ENCODE assay signal across 26 mouse cellular contexts in genomic region chr16:91566002-91566401, GRCm38 (mm10). TPM values are rescaled to one million over a fixed set of nuclear protein-coding genes. Genes with fewer than 3 reads are reported as not detected.
DNase-seq lines count a peak whose midpoint lies in the region; ATAC-seq and TF ChIP-seq lines count a peak whose summit lies in the region.
"Had no signal": no experiment of that assay in that cellular context is flagged by ENCODE, and none has a peak within 500 bp of the region (broad histone marks: within the 10 kb centered on the region; RNA-seq: fewer than 3 reads in every experiment).

No protein-coding gene starts in this region.

- DNase-seq in CH12.LX (ENCODE audit: extremely low read depth): no peak
- DNase-seq in midbrain, embryonic 10.5 days (ENCODE audit: low spot score): no peak
- no peak for DNase-seq in kidney, adult 11 months
- no peak for DNase-seq in spleen, postnatal 10 days (ENCODE audit: low spot score in 2 of 2)
- DNase-seq: adrenal gland, postnatal 10 days; cerebellum, adult 11 months; cerebellum, adult 2 months; cerebellum, adult 9-11 months; cerebellum, postnatal 25 days; forebrain, postnatal 0 days; gastrocnemius, postnatal 25 days; heart, adult 18-20 months; heart, postnatal 10 days; heart, postnatal 36 days had no signal

- 59% methylated on average over 7 of the region's 7 CpGs for WGBS in intestine, embryonic 16.5 days
- 95% methylated on average over 7 of the region's 7 CpGs for WGBS in midbrain, embryonic 10.5 days

- no peak for TF ChIP-seq POLR2A in CH12.LX (IDR thresholded peaks at IDR 0.05; ENCODE audit: low read depth, low read length)

- H3K9ac ChIP-seq in CH12.LX (ENCODE audit: insufficient read depth, low read depth): no peak overlapping the region
- H3K9ac ChIP-seq in intestine, embryonic 16.5 days (ENCODE audit: low read depth, low read length): no peak overlapping the region
- H3K9ac ChIP-seq: embryonic facial prominence, embryonic 12.5 days; embryonic facial prominence, embryonic 15.5 days; forebrain, postnatal 0 days; heart, embryonic 12.5 days; heart, embryonic 15.5 days; hindbrain, embryonic 13.5 days had no signal

- no peak overlapping the region for H3K4me2 ChIP-seq in CH12.LX (ENCODE audit: insufficient read depth, low read depth, poor library complexity, severe bottlenecking)
- peak overlapping the region; percentile 17; the same call in 1 of the 2 replicates for H3K4me2 ChIP-seq in intestine, embryonic 16.5 days (ENCODE audit: low read depth, low read length)
- H3K4me2 ChIP-seq: embryonic facial prominence, embryonic 12.5 days; embryonic facial prominence, embryonic 15.5 days; heart, embryonic 12.5 days; heart, embryonic 15.5 days; hindbrain, embryonic 13.5 days had no signal

- H3K79me2 ChIP-seq in CH12.LX (replicated peaks; ENCODE audit: control insufficient read depth, extremely low read depth, insufficient read depth, poor library complexity, severe bottlenecking): no peaks in the 10 kb centered on the region

- H3K36me3 ChIP-seq in CH12.LX (replicated peaks in 1 of 2; ENCODE audit: control insufficient read depth in 1 of 2, insufficient read depth in 1 of 2, low read length in 1 of 2) (peaks cover 24 to 34% of the 10 kb centered on the region in 2 experiments), E14TG2a.4 (ENCODE audit: insufficient read depth, low read length) (0 out of 2 replicates have a peak, but pooled peaks cover 10% of the 10 kb centered on the region)
- peaks cover 16% of the 10 kb centered on the region for H3K36me3 ChIP-seq in intestine, embryonic 16.5 days (ENCODE audit: control insufficient read depth, insufficient read depth, low read length)
- H3K36me3 ChIP-seq in midbrain, embryonic 10.5 days: peaks cover 27% of the 10 kb centered on the region

- TF ChIP-seq EP300 in CH12.LX (IDR thresholded peaks at IDR 0.05; ENCODE audit: low read length): no peak

- dilution Hi-C loops in CH12.LX (cut with MboI; ENCODE audit: extremely low pct_ligation_motif_present, extremely low pct_unique_long_range_greater_than_20kb, low sequenced_read_pairs): no loop called here

- H3K4me3 ChIP-seq in CH12.LX (replicated peaks in 1 of 3; ENCODE audit: low read depth in 2 of 3, low read length in 2 of 3, poor library complexity in 1 of 3) (no peak overlapping the region), E14TG2a.4 (replicated peaks; ENCODE audit: low read length) (0 out of 2 replicates have a peak overlapping the region, but pooled peaks have one; percentile 10)
- no peak overlapping the region for H3K4me3 ChIP-seq in intestine, embryonic 16.5 days (ENCODE audit: low read length)
- no peak overlapping the region for H3K4me3 ChIP-seq in midbrain, embryonic 10.5 days
- H3K4me3 ChIP-seq: embryonic facial prominence, embryonic 12.5 days; embryonic facial prominence, embryonic 15.5 days; heart, embryonic 12.5 days; heart, embryonic 15.5 days; hindbrain, embryonic 10.5 days; hindbrain, embryonic 13.5 days had no signal

- H3K4me1 ChIP-seq in CH12.LX (ENCODE audit: control insufficient read depth in 1 of 2, insufficient read depth in 2 of 2): peaks cover 8 to 23% of the 10 kb centered on the region in 2 experiments
- H3K4me1 ChIP-seq in E14TG2a.4 (replicated peaks; ENCODE audit: low read depth, low read length): peaks cover 54% of the 10 kb centered on the region
- peaks cover 8% of the 10 kb centered on the region for H3K4me1 ChIP-seq in intestine, embryonic 16.5 days (ENCODE audit: control insufficient read depth, insufficient read depth, low read length)
- no peaks in the 10 kb centered on the region for H3K4me1 ChIP-seq in midbrain, embryonic 10.5 days
- H3K4me1 ChIP-seq: embryonic facial prominence, embryonic 12.5 days; embryonic facial prominence, embryonic 15.5 days; hindbrain, embryonic 10.5 days; hindbrain, embryonic 13.5 days had no signal

- TF ChIP-seq CTCF in CH12.LX (conservative IDR thresholded peaks at IDR 0.05 in 1 of 2, IDR thresholded peaks at IDR 0.05 in 1 of 2; ENCODE audit: low read depth in 2 of 2, low read length in 2 of 2) (no peak), E14TG2a.4 (conservative IDR thresholded peaks at IDR 0.05; ENCODE audit: low read length) (no peak)

- TF ChIP-seq RAD21 in CH12.LX (IDR thresholded peaks at IDR 0.05; ENCODE audit: low read depth, low read length): no peak

- H3K27me3 ChIP-seq in CH12.LX (replicated peaks) (no peaks in the 10 kb centered on the region), E14TG2a.4 (ENCODE audit: insufficient read depth, low read length) (no peaks in the 10 kb centered on the region)
- H3K27me3 ChIP-seq in intestine, embryonic 16.5 days (replicated peaks; ENCODE audit: control insufficient read depth, insufficient read depth, low read length): no peaks in the 10 kb centered on the region
- no peaks in the 10 kb centered on the region for H3K27me3 ChIP-seq in midbrain, embryonic 10.5 days (ENCODE audit: low read depth, poor library complexity, severe bottlenecking)
- H3K27me3 ChIP-seq: embryonic facial prominence, embryonic 12.5 days; embryonic facial prominence, embryonic 15.5 days; heart, embryonic 12.5 days; heart, embryonic 15.5 days; hindbrain, embryonic 13.5 days; Patski had no signal

- no peaks in the 10 kb centered on the region for H3K9me3 ChIP-seq in CH12.LX (replicated peaks; ENCODE audit: low read length)
- peaks cover 15% of the 10 kb centered on the region for H3K9me3 ChIP-seq in E14TG2a.4 (ENCODE audit: low read length)
- no peaks in the 10 kb centered on the region for H3K9me3 ChIP-seq in intestine, embryonic 16.5 days (ENCODE audit: control insufficient read depth, low read length)
- H3K9me3 ChIP-seq in midbrain, embryonic 10.5 days (replicated peaks): no peaks in the 10 kb centered on the region
- H3K9me3 ChIP-seq: embryonic facial prominence, embryonic 12.5 days; embryonic facial prominence, embryonic 15.5 days; heart, embryonic 12.5 days; heart, embryonic 15.5 days; hindbrain, embryonic 10.5 days; hindbrain, embryonic 13.5 days had no signal

- no peak overlapping the region for H3K27ac ChIP-seq in CH12.LX (ENCODE audit: insufficient read depth, low read depth)
- H3K27ac ChIP-seq in intestine, embryonic 16.5 days (ENCODE audit: low read length): peak overlapping the region; percentile 66
- no peak overlapping the region for H3K27ac ChIP-seq in midbrain, embryonic 10.5 days (replicated peaks)
- H3K27ac ChIP-seq: embryonic facial prominence, embryonic 12.5 days; embryonic facial prominence, embryonic 15.5 days; heart, embryonic 15.5 days; hindbrain, embryonic 10.5 days; hindbrain, embryonic 13.5 days had no signal

- peak; percentile 82 for ATAC-seq in intestine, embryonic 16.5 days
- ATAC-seq: CD4-positive, CD25-positive, alpha-beta regulatory T cell, adult 4 months; forebrain, embryonic 14.5 days; forebrain, postnatal 0 days; hindbrain, embryonic 16.5 days; Patski had no signal

- in situ Hi-C loops in CH12.LX (cut with MboI; ENCODE audit: low pct_ligation_motif_present, low pct_unique_long_range_greater_than_20kb, low sequenced_read_pairs): no loop called here

TF ChIP-seq in CH12.LX, 34 proteins besides CTCF, POLR2A, EP300 and RAD21:
- TF ChIP-seq POLR2AphosphoS2 (IDR thresholded peaks at IDR 0.05; ENCODE audit: low read depth, low read length) (0 out of 2 replicates have a peak, but pooled peaks have one; percentile 11), SMC3 (IDR thresholded peaks at IDR 0.05; ENCODE audit: low read depth, low read length) (no peak), MAX (IDR thresholded peaks at IDR 0.05; ENCODE audit: low read length) (no peak)
TF ChIP-seq in CH12.LX: peak in this region for 1.

RNA-seq across cellular contexts. Expression of gene Ifngr2, which starts 19.1 kb away (rescaled TPM):
- total RNA-seq in CH12.LX (2012; rRNA removed): 26.3 and 36.1 TPM in 2 replicates
- total RNA-seq in CH12.LX (2014; rRNA removed): 29.6 and 32.1 TPM in 2 replicates
- 38.8 and 39.2 TPM in 2 replicates for polyA plus RNA-seq in CH12.LX (2012; ENCODE audit: insufficient read length, low read depth)
- polyA plus RNA-seq in intestine, embryonic 16.5 days (2015; fragmentation: Nextera tagmentation; extraction: Ambion mirVana): 116 and 117 TPM in 2 replicates
- polyA plus RNA-seq in midbrain, embryonic 10.5 days (2016; fragmentation: Nextera tagmentation; extraction: Ambion mirVana): 23.8 and 34.5 TPM in 2 replicates

RNA-seq across cellular contexts. Expression of gene Tmem50b, which starts 31.6 kb away (rescaled TPM):
- 6.1 and 9.7 TPM in 2 replicates for total RNA-seq in CH12.LX (2012; rRNA removed)
- total RNA-seq in CH12.LX (2014; rRNA removed): 12.7 and 14.5 TPM in 2 replicates
- polyA plus RNA-seq in CH12.LX (2012; ENCODE audit: insufficient read length, low read depth): 15.9 TPM in 2 replicates
- polyA plus RNA-seq in intestine, embryonic 16.5 days (2015; fragmentation: Nextera tagmentation; extraction: Ambion mirVana): 33.8 and 34.3 TPM in 2 replicates
- 41.4 and 43.3 TPM in 2 replicates for polyA plus RNA-seq in midbrain, embryonic 10.5 days (2016; fragmentation: Nextera tagmentation; extraction: Ambion mirVana)

RNA-seq across cellular contexts. Expression of gene Dnajc28, which starts 52.8 kb away (rescaled TPM):
- total RNA-seq in CH12.LX (2012; rRNA removed) (1.1 and 1.8 TPM in 2 replicates), CH12.LX (2014; rRNA removed) (0.97 and 1.2 TPM in 2 replicates)
- 0.47 and 0.55 TPM in 2 replicates for polyA plus RNA-seq in CH12.LX (2012; ENCODE audit: insufficient read length, low read depth)
- polyA plus RNA-seq in intestine, embryonic 16.5 days (2015; fragmentation: Nextera tagmentation; extraction: Ambion mirVana): 2.8 TPM in 2 replicates
- polyA plus RNA-seq in midbrain, embryonic 10.5 days (2016; fragmentation: Nextera tagmentation; extraction: Ambion mirVana): 4.0 and 4.9 TPM in 2 replicates
